Mouse (Mus musculus) small intestine, adult 2 months (tissue): ENCODE data around the gene Cisd1.

Experiments used
- CTCF ChIP-seq: fragments of 200-500 bp; IDR thresholded peaks from 2 replicates; pipeline ENCODE4 v1.5.1; 2012; ENCODE audit warnings: low read depth, mild to moderate bottlenecking, control low read depth, inconsistent platforms, low read length, moderate library complexity, mixed read lengths; ENCODE audit not compliant: insufficient replicate concordance, insufficient read length; ENCODE audit errors: extremely low read depth
- POLR2A ChIP-seq: fragments of 200-500 bp; IDR thresholded peaks from 2 replicates; pipeline ENCODE4 v1.6.1; 2012; ENCODE audit warnings: low read depth, mild to moderate bottlenecking, control low read depth, inconsistent platforms, low read length, moderate library complexity

GRCm38 (mm10) chr10:71330070-71330469 lies 14.7 kb downstream of the Cisd1 start:
- TF ChIP-seq POLR2A (no peak), CTCF (no peak)
